Mouse (Mus musculus) ES-Bruce4 (cell line): ENCODE measurements around the gene Saa1.

Experiments used
- CTCF ChIP-seq: IDR thresholded peaks from one replicate; pipeline ENCODE4 v1.8.1; 2011; ENCODE audit warnings: low read depth, low read length
- EP300 ChIP-seq: IDR thresholded peaks from 2 replicates; pipeline ENCODE4 v1.6.1; 2011; ENCODE audit warnings: low read depth, low read length; ENCODE audit not compliant: insufficient read depth
- POLR2A ChIP-seq: IDR thresholded peaks from one replicate; pipeline ENCODE4 v1.8.1; 2011; ENCODE audit warnings: low read length; ENCODE audit not compliant: insufficient read depth

GRCm38 (mm10) chr7:46768451-46768850, 25.7 kb upstream of the Saa1 start:
- TF ChIP-seq POLR2A (no peak), CTCF (no peak), EP300 (no peak)
